Mouse (Mus musculus) left cerebral cortex, adult 2 months (tissue): ENCODE measurements around the gene Cldn14. TPM values are rescaled to one million over a fixed set of nuclear protein-coding genes. Genes with fewer than 3 reads are reported as not detected.

ENCODE experiments used
- DNase-seq, 2 experiments: peaks; one replicate each; pipeline ENCODE4 v3.0.0; 2021 to 2022; ENCODE audit warnings: low spot score in 2 of 2, mixed read lengths in 1 of 2; ENCODE audit errors: extremely low spot score in 1 of 2
- H3K27ac ChIP-seq: fragments of 200-600 bp; 2 replicates; pipeline ENCODE4 v1.8.1; 2022
- H3K4me3 ChIP-seq: fragments of 200-600 bp; 2 replicates; pipeline ENCODE4 v1.8.1; 2022
- CTCF ChIP-seq: fragments of 200-600 bp; IDR thresholded peaks from 2 replicates; pipeline ENCODE4 v1.8.1; 2022; ENCODE audit warnings: antibody characterized with exemption, mild to moderate bottlenecking, moderate library complexity
- intact Hi-C: fragments of 180-260 bp; cut with DNase I; formaldehyde crosslinking; loops from one replicate; pipeline ENCODE4 v1.15.1; 2025
- total RNA-seq, 2 experiments: library from RNA; stranded (reverse); gene quantifications; 2 replicates each; pipeline ENCODE4 v1.2.3; 2021

Cldn14 gene
- total RNA-seq, 2 experiments from 2014 or later = 0.63 to 1.0 TPM

DNA sequence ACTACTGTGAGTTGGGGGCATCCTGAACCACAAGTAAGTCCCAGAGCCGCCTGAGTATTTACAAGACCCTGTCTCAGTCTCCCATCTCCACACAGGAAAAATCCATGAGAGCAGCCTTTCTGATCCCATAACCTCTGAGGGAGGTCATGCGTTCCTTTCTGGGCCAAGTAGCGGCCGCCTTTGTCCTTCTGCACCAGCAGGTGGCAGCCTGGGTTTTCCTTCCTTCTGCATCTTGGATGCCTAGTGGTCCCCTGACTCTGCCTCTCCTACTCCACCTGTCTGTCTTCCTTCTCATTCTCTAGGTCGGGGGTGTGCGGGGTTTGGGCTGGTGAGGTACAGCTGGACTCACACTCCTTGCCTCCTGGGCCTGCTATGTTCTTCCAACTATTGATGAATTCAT, 105.6 kb downstream of the Cldn14 start:
- DNase-seq = no peak
- intact Hi-C loops = no loop called here
- H3K27ac ChIP-seq = no peak overlapping the region
- peak; percentile 22 for TF ChIP-seq CTCF
- no peak overlapping the region for H3K4me3 ChIP-seq

- Histone ChIP-seq H3K4me3 (no peak overlapping the region), H3K27ac (no peak overlapping the region)
- no peak for TF ChIP-seq CTCF
- intact Hi-C loops = no loop called here
- DNase-seq = no peak
Observed at GRCm38 (mm10) chr16:93893285-93893684, 115.4 kb downstream of the Cldn14 start.

GRCm38 (mm10) chr16:93890948-93891604, 117.6 kb downstream of the Cldn14 start:
- H3K4me3 ChIP-seq = no peak overlapping the region
- H3K27ac ChIP-seq = no peak overlapping the region
- TF ChIP-seq CTCF = no peak
- intact Hi-C loops = no loop called here
- no peak for DNase-seq

GRCm38 (mm10) chr16:93888481-93888880, 120.2 kb downstream of the Cldn14 start:
- Histone ChIP-seq H3K27ac (no peak overlapping the region), H3K4me3 (no peak overlapping the region)
- intact Hi-C loops = no loop called here
- DNase-seq = no peak
- no peak for TF ChIP-seq CTCF

DNA sequence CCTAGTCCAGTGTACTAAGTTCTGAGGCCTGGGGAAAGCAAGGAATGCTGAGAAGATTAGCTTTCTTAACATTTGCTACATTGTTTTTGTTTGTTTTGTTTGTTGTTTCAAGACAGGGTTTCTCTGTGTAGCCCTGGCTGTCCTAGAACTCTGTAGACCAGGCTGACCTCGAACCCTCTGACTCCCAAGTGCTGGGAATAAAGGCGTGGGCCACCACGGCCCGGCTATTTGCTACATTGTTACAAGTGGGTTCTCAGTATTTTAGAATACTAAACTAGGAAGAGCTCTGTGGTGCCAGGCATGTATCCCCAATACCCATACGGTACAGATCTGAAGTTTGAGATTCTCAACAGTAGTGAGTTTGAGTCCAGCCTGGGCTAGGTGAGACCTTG, 123.9 kb downstream of the Cldn14 start:
- no peak for DNase-seq
- Histone ChIP-seq H3K4me3 (peak overlapping the region; percentile 67; the same call in 1 of the 2 replicates), H3K27ac (no peak overlapping the region)
- intact Hi-C loops = no loop called here
- TF ChIP-seq CTCF = no peak

- Histone ChIP-seq H3K27ac (no peak overlapping the region), H3K4me3 (peak overlapping the region; percentile 67)
- intact Hi-C loops = no loop called here
- no peak for DNase-seq
- no peak for TF ChIP-seq CTCF
Observed at GRCm38 (mm10) chr16:93884086-93884721, 124.4 kb downstream of the Cldn14 start.

DNA sequence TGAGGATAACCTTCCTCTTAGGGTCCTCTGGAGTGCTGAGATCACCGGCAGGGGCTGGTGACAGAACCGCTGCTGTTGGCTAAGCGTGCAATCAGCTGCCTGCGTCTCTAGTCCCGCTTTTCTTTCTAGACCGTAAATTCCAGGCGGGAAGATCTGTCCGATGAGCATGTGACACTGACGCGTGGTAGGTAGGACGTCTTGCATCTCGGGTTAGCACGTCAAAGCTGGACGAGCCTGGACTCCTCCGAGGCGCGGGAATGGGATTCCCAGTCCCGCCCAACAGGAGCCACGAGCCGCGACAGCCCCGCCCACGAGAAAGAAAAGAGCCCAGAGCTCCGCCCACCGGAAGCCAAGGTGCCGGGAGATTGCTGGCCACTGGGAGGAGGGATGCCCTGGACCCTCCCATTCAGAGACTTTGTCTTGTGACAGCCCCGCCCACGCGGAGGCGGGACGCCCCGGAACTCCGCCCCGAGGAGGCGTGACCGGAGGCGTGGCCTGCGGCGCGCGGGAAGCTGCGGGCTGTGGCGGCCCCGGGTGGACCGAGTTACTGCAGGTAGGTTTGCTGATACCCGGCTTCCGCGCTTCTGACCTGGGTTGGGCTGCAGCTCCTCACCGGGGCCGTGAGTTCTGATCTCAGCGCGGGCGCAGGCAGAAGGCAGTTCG, 125.1 kb downstream of the Cldn14 start, which contains the start of gene Chaf1b:
Chaf1b (plus strand) TSS at position 479 of the 663 bp plus-strand sequence.
- intact Hi-C loops = no loop called here
- H3K4me3 ChIP-seq = peak within 1 kb of the TSS; percentile 67
- peak; percentile 14 for TF ChIP-seq CTCF
- no peak within 1 kb of the TSS for H3K27ac ChIP-seq
- DNase-seq = peak; percentile 91 to 93

DNA sequence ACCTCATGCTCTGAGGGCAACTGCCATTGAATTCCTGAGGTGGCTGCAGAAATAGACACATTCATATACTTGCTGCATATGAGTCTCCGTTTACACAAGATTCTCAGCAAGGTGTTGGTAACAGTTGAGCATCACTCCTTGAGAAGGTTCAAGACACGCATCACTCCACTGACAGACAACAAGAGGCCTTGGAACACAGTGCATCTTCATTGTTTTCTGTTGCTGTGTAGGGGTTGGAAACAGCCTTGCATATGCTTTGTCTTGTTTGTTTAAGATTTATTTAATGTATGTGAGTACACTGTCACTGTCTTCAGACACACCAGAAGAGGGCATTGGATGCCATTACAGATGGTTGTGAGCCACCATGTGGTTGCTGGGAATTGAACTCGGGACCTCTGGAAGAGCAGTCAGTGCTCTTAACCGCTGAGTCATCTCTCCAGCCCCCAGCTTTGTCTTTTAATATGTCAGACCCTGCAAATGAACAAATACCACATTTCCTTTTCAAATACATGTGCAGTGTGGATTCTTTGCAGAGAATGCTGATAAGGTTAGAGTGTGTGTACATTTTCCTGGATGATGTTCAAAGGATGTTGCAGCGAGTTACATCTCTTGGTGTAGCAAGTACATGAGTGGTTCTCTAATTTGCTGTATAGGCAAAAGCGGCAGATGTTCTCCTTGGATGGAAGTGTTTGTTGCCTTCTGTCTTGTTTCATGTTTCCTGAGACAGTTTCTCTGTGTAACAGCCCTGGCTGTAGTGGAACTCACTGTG, 130.8 kb downstream of the Cldn14 start:
- no peak overlapping the region for H3K27ac ChIP-seq
- no peak for TF ChIP-seq CTCF
- intact Hi-C loops = no loop called here
- H3K4me3 ChIP-seq = no peak overlapping the region
- no peak for DNase-seq

DNA sequence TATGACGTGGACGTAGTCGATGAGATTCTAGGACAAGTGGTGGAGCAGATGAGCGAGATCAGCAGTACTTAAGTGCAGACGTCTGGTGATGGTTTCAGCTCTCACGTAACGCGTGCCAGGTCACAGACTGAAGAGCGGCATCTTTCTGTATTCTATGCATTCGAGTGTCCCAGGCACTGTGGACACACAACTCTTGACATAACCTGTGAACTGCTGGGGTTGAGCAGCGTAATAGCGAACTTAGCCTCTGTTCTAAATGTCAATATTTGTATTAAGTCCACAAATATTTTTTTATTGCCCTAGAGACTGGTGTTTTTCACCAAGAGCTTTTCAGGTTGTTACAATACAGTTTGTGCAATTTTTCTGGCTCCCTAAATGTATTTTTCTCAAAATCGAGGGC, 133.8 kb downstream of the Cldn14 start:
- no peak overlapping the region for H3K27ac ChIP-seq
- no peak for TF ChIP-seq CTCF
- intact Hi-C loops = no loop called here
- DNase-seq = no peak
- H3K4me3 ChIP-seq = no peak overlapping the region

Other genes starting within 250 kb of the Cldn14 start
- 10 to 100 TPM; 24.5 to 24.7 TPM for gene Morc3, start 176.7 kb downstream of the Cldn14 start, total RNA-seq
- 1 to 10 TPM in 1 of 2 experiments, under 1 TPM in 1; 0.79 to 1.0 TPM for gene Chaf1b, start 124.9 kb downstream of the Cldn14 start, total RNA-seq
- gene Sim2, start 76.1 kb upstream of the Cldn14 start, total RNA-seq = under 1 TPM in 1 of 2 experiments, not detected in 1; 0.42 TPM